Comparison of ENCODE assay signal across 33 mouse cellular contexts in genomic region chr19:44876529-44876928, GRCm38 (mm10).
"Had no signal": no experiment of that assay in that cellular context is flagged by ENCODE, and none has a peak within 500 bp of the region (broad histone marks: within the 10 kb centered on the region; RNA-seq: fewer than 3 reads in every experiment).

No protein-coding gene starts in this region.

- H3K36me3 ChIP-seq: heart, embryonic 12.5 days; heart, embryonic 13.5 days; heart, embryonic 15.5 days; hindbrain, embryonic 10.5 days; hindbrain, embryonic 12.5 days; hindbrain, embryonic 13.5 days; hindbrain, embryonic 15.5 days; intestine, embryonic 15.5 days; kidney, embryonic 15.5 days had no signal

- ATAC-seq: hindbrain, embryonic 16.5 days; hindbrain, postnatal 0 days; inflammation-experienced regulatory T-cells, adult 6 months; intestine, embryonic 15.5 days; intestine, embryonic 16.5 days; intestine, postnatal 0 days had no signal

- H3K9me3 ChIP-seq: heart, embryonic 12.5 days; heart, embryonic 13.5 days; heart, embryonic 15.5 days; hindbrain, embryonic 10.5 days; hindbrain, embryonic 12.5 days; hindbrain, embryonic 13.5 days; hindbrain, embryonic 15.5 days; intestine, embryonic 15.5 days; kidney, embryonic 15.5 days had no signal

- H3K9ac ChIP-seq: heart, embryonic 12.5 days; heart, embryonic 13.5 days; heart, embryonic 15.5 days; hindbrain, embryonic 12.5 days; hindbrain, embryonic 13.5 days; hindbrain, embryonic 14.5 days; hindbrain, embryonic 15.5 days; intestine, embryonic 15.5 days; kidney, embryonic 15.5 days had no signal

- H3K4me2 ChIP-seq: heart, embryonic 12.5 days; heart, embryonic 13.5 days; heart, embryonic 15.5 days; hindbrain, embryonic 12.5 days; hindbrain, embryonic 13.5 days; hindbrain, embryonic 14.5 days; hindbrain, embryonic 15.5 days; intestine, embryonic 15.5 days; kidney, embryonic 15.5 days had no signal

- H3K4me3 ChIP-seq: heart, embryonic 12.5 days; heart, embryonic 13.5 days; heart, embryonic 15.5 days; hindbrain, embryonic 10.5 days; hindbrain, embryonic 12.5 days; hindbrain, embryonic 13.5 days; hindbrain, embryonic 15.5 days; intestine, embryonic 15.5 days; kidney, embryonic 15.5 days; layer of hippocampus, adult 2 months; left cerebral cortex, adult 2 months had no signal

- DNase-seq: heart, postnatal 10 days; heart, postnatal 14 days; heart, postnatal 4 days; kidney, adult 11 months; kidney, adult 18-20 months; kidney, adult 2 months; kidney, adult 8-10 months; kidney, adult 9 months; kidney, postnatal 10 days; kidney, postnatal 14 days; kidney, postnatal 25 days; kidney, postnatal 36 days; kidney, postnatal 4 days; layer of hippocampus, adult 9-11 months; layer of hippocampus, postnatal 36 days had no signal

- H3K4me1 ChIP-seq: hindbrain, embryonic 10.5 days; hindbrain, embryonic 12.5 days; intestine, embryonic 15.5 days had no signal

- H3K27ac ChIP-seq: heart, embryonic 13.5 days; heart, embryonic 15.5 days; hindbrain, embryonic 10.5 days; hindbrain, embryonic 12.5 days; hindbrain, embryonic 13.5 days; hindbrain, embryonic 14.5 days; hindbrain, embryonic 15.5 days; hindbrain, postnatal 0 days; intestine, embryonic 15.5 days; kidney, embryonic 15.5 days; kidney, postnatal 0 days; layer of hippocampus, adult 2 months; left cerebral cortex, adult 2 months had no signal
